ENCODE assay signal across 28 mouse cellular contexts in genomic region chr2:9642411-9642810, GRCm38 (mm10).
"Had no signal": no experiment of that assay in that cellular context is flagged by ENCODE, and none has a peak within 500 bp of the region (broad histone marks: within the 10 kb centered on the region; RNA-seq: fewer than 3 reads in every experiment).

No protein-coding gene starts in this region.

- H3K4me1 ChIP-seq: heart, embryonic 10.5 days; heart, embryonic 12.5 days; heart, embryonic 15.5 days; hindbrain, embryonic 12.5 days; hindbrain, embryonic 13.5 days; hindbrain, embryonic 15.5 days; intestine, embryonic 15.5 days had no signal

- H3K36me3 ChIP-seq: heart, embryonic 10.5 days; heart, embryonic 12.5 days; heart, embryonic 13.5 days; heart, embryonic 15.5 days; hindbrain, embryonic 10.5 days; hindbrain, embryonic 12.5 days; hindbrain, embryonic 13.5 days; hindbrain, embryonic 15.5 days; intestine, embryonic 15.5 days; kidney, embryonic 15.5 days had no signal

- H3K27ac ChIP-seq: heart, embryonic 10.5 days; heart, embryonic 13.5 days; heart, embryonic 15.5 days; hindbrain, embryonic 10.5 days; hindbrain, embryonic 12.5 days; hindbrain, embryonic 13.5 days; hindbrain, embryonic 14.5 days; hindbrain, embryonic 15.5 days; hindbrain, postnatal 0 days; intestine, embryonic 15.5 days; kidney, embryonic 15.5 days; kidney, postnatal 0 days; layer of hippocampus, adult 2 months had no signal

- DNase-seq: heart, postnatal 10 days; heart, postnatal 14 days; heart, postnatal 36 days; heart, postnatal 4 days; kidney, adult 11 months; kidney, adult 18-20 months; kidney, adult 2 months; kidney, adult 8-10 months; kidney, adult 9 months; kidney, postnatal 10 days; kidney, postnatal 14 days; kidney, postnatal 25 days; kidney, postnatal 36 days; kidney, postnatal 4 days had no signal

- H3K27me3 ChIP-seq: heart, embryonic 12.5 days; heart, embryonic 13.5 days; heart, embryonic 15.5 days; hindbrain, embryonic 12.5 days; hindbrain, embryonic 13.5 days; hindbrain, embryonic 15.5 days; intestine, embryonic 15.5 days; kidney, embryonic 15.5 days had no signal

- H3K4me3 ChIP-seq: heart, embryonic 10.5 days; heart, embryonic 12.5 days; heart, embryonic 13.5 days; heart, embryonic 15.5 days; hindbrain, embryonic 10.5 days; hindbrain, embryonic 12.5 days; hindbrain, embryonic 13.5 days; hindbrain, embryonic 15.5 days; intestine, embryonic 15.5 days; kidney, embryonic 15.5 days; layer of hippocampus, adult 2 months had no signal

- H3K9ac ChIP-seq: heart, embryonic 12.5 days; heart, embryonic 13.5 days; heart, embryonic 15.5 days; hindbrain, embryonic 12.5 days; hindbrain, embryonic 13.5 days; hindbrain, embryonic 14.5 days; hindbrain, embryonic 15.5 days; intestine, embryonic 15.5 days; kidney, embryonic 15.5 days had no signal
